Comparison of ENCODE assay signal across 8 mouse cellular contexts in the genomic region with DNA sequence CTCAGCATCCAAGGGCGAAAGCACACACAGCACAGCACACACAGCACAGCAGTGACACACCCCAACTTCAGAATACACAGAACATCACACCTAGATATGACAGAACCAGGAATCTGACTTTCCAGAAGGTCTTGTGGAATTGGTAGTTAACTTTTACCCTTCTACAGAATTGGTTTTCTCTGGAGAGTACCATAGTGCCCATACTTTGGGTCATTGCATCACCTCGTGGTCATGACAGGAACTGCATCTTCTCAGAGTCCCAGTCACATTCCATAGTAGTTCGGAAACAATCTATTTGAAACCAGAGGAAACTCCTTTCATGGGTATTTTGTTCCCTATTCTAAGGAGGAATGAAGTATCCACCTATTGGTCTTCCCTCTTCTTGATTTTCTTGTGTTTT.
DNase-seq lines count a peak whose midpoint lies in the region; ATAC-seq and TF ChIP-seq lines count a peak whose summit lies in the region.
"Had no signal": no experiment of that assay in that cellular context is flagged by ENCODE, and none has a peak within 500 bp of the region (broad histone marks: within the 10 kb centered on the region; RNA-seq: fewer than 3 reads in every experiment).

No protein-coding gene starts in this region.

- peak; percentile 66; the same call in 1 of the 2 replicates for ATAC-seq in limb, embryonic 14.5 days (ENCODE audit: low FRiP score, low read depth)
- ATAC-seq in neural tube, embryonic 11.5 days (ENCODE audit: insufficient read depth, low FRiP score, low TSS enrichment) = no peak

- H3K36me3 ChIP-seq in limb, embryonic 14.5 days (ENCODE audit: control insufficient read depth, insufficient read depth, low read length) = peaks cover 11% of the 10 kb centered on the region
- H3K36me3 ChIP-seq in neural tube, embryonic 11.5 days (ENCODE audit: control insufficient read depth, insufficient read depth, low read length) = no peaks in the 10 kb centered on the region

- H3K27ac ChIP-seq in limb, embryonic 14.5 days (replicated peaks; ENCODE audit: low read depth, low read length) = no peak overlapping the region
- no peak overlapping the region for H3K27ac ChIP-seq in neural tube, embryonic 11.5 days (ENCODE audit: low read depth, low read length)
- H3K27ac ChIP-seq: heart, embryonic 13.5 days had no signal

- peak; percentile 60 for DNase-seq in 416B (ENCODE audit: low read depth)
- DNase-seq in CD8-positive naive resting alpha-beta T cell, adult 2 months (ENCODE audit: low read depth in 2 of 2, low spot score in 2 of 2) = peak; percentile 18 to 54
- peak; percentile 41 for DNase-seq in c-Kit-positive CD71-positive TER-119-positive erythroid progenitor cells, embryonic 14.5 days (ENCODE audit: low spot score)
- DNase-seq in gastrocnemius, adult 18-20 months (ENCODE audit: low spot score) = peak; percentile 62
- DNase-seq in kidney, adult 9 months = peak; percentile 65
- peak; percentile 73 for DNase-seq in limb, embryonic 14.5 days (ENCODE audit: low spot score)
- peak; percentile 44 for DNase-seq in neural tube, embryonic 11.5 days (ENCODE audit: low spot score)

- no peak overlapping the region for H3K4me2 ChIP-seq in limb, embryonic 14.5 days (replicated peaks; ENCODE audit: low read depth, low read length, severe bottlenecking)
- H3K4me2 ChIP-seq in neural tube, embryonic 11.5 days (ENCODE audit: low read depth) = no peak overlapping the region
- H3K4me2 ChIP-seq: heart, embryonic 13.5 days had no signal

- no peak overlapping the region for H3K9ac ChIP-seq in limb, embryonic 14.5 days (ENCODE audit: low read depth, low read length, severe bottlenecking)
- H3K9ac ChIP-seq in neural tube, embryonic 11.5 days (ENCODE audit: low read length) = no peak overlapping the region
- H3K9ac ChIP-seq: heart, embryonic 13.5 days had no signal

- no peaks in the 10 kb centered on the region for H3K9me3 ChIP-seq in limb, embryonic 14.5 days (ENCODE audit: control insufficient read depth, low read length)
- peaks cover 2% of the 10 kb centered on the region; the same call in 1 of the 2 replicates for H3K9me3 ChIP-seq in neural tube, embryonic 11.5 days (ENCODE audit: control insufficient read depth, low read length)
- H3K9me3 ChIP-seq: heart, embryonic 13.5 days had no signal

- 52% methylated on average over 3 of the region's 3 CpGs for WGBS in limb, embryonic 14.5 days
- 45% methylated on average over 3 of the region's 3 CpGs for WGBS in neural tube, embryonic 11.5 days

- TF ChIP-seq POLR2A in limb, embryonic 14.5 days (IDR thresholded peaks at IDR 0.05; ENCODE audit: borderline replicate concordance, extremely low read depth, insufficient read depth, insufficient read length) = no peak

- no peaks in the 10 kb centered on the region for H3K27me3 ChIP-seq in limb, embryonic 14.5 days (ENCODE audit: control insufficient read depth, insufficient read depth, low read length)
- no peaks in the 10 kb centered on the region for H3K27me3 ChIP-seq in neural tube, embryonic 11.5 days (ENCODE audit: control insufficient read depth, insufficient read depth, low read length)
- H3K27me3 ChIP-seq: heart, embryonic 13.5 days had no signal

- 0 out of 2 replicates have a peak, but pooled peaks cover 3% of the 10 kb centered on the region for H3K4me1 ChIP-seq in limb, embryonic 14.5 days (ENCODE audit: control insufficient read depth, insufficient read depth, low read length)
- H3K4me1 ChIP-seq in neural tube, embryonic 11.5 days (ENCODE audit: control insufficient read depth, insufficient read depth, low read length) = no peaks in the 10 kb centered on the region

- H3K4me3 ChIP-seq in limb, embryonic 14.5 days (replicated peaks; ENCODE audit: low read length) = no peak overlapping the region
- no peak overlapping the region for H3K4me3 ChIP-seq in neural tube, embryonic 11.5 days (ENCODE audit: low read depth, low read length)
- H3K4me3 ChIP-seq: heart, embryonic 13.5 days had no signal
